ENCODE assay signal across 17 mouse cellular contexts in genomic region chr9:78319499-78319898, GRCm38 (mm10). TPM values are rescaled to one million over a fixed set of nuclear protein-coding genes. Genes with fewer than 3 reads are reported as not detected.
DNase-seq lines count a peak whose midpoint lies in the region; ATAC-seq and TF ChIP-seq lines count a peak whose summit lies in the region.
"Had no signal": no experiment of that assay in that cellular context is flagged by ENCODE, and none has a peak within 500 bp of the region (broad histone marks: within the 10 kb centered on the region; RNA-seq: fewer than 3 reads in every experiment).

No protein-coding gene starts in this region.

- TF ChIP-seq CTCF in heart, postnatal 0 days (IDR thresholded peaks at IDR 0.05; ENCODE audit: low read depth): peak; percentile 54
- peak; percentile 61 for TF ChIP-seq CTCF in midbrain, postnatal 0 days (IDR thresholded peaks at IDR 0.05)
- TF ChIP-seq CTCF in Patski (IDR thresholded peaks at IDR 0.05): peak; percentile 95
- TF ChIP-seq CTCF in stomach, postnatal 0 days (IDR thresholded peaks at IDR 0.05; ENCODE audit: low read depth): peak; percentile 76

- no peaks in the 10 kb centered on the region for H3K9me3 ChIP-seq in heart, postnatal 0 days (replicated peaks; ENCODE audit: control insufficient read depth, low read length)
- no peaks in the 10 kb centered on the region for H3K9me3 ChIP-seq in midbrain, postnatal 0 days (ENCODE audit: low read length)
- no peaks in the 10 kb centered on the region for H3K9me3 ChIP-seq in midbrain, embryonic 13.5 days
- no peaks in the 10 kb centered on the region for H3K9me3 ChIP-seq in stomach, postnatal 0 days (ENCODE audit: control insufficient read depth, low read length)
- H3K9me3 ChIP-seq in embryonic facial prominence, embryonic 10.5 days: no peaks in the 10 kb centered on the region
- H3K9me3 ChIP-seq: embryonic facial prominence, embryonic 15.5 days had no signal

- no peak for DNase-seq in heart, postnatal 0 days (ENCODE audit: low spot score)
- DNase-seq in heart, postnatal 4 days: no peak
- DNase-seq in midbrain, postnatal 0 days (ENCODE audit: low spot score): no peak
- no peak for DNase-seq in Patski (ENCODE audit: low read depth, low spot score)
- DNase-seq in stomach, postnatal 0 days (ENCODE audit: low spot score): no peak
- no peak for DNase-seq in embryonic facial prominence, embryonic 10.5 days (ENCODE audit: low spot score)
- DNase-seq: cerebellum, adult 18-20 months; layer of hippocampus, adult 9-11 months; lung, adult 18-20 months; right cerebral cortex, postnatal 25 days had no signal

- no peak overlapping the region for H3K4me2 ChIP-seq in heart, postnatal 0 days (ENCODE audit: low read depth, low read length)
- no peak overlapping the region for H3K4me2 ChIP-seq in midbrain, postnatal 0 days (ENCODE audit: low read depth, low read length, poor library complexity, severe bottlenecking)
- no peak overlapping the region for H3K4me2 ChIP-seq in midbrain, embryonic 13.5 days (replicated peaks)
- H3K4me2 ChIP-seq in stomach, postnatal 0 days (replicated peaks; ENCODE audit: low read depth): no peak overlapping the region
- H3K4me2 ChIP-seq: embryonic facial prominence, embryonic 15.5 days; heart, embryonic 13.5 days; midbrain, embryonic 11.5 days had no signal

- no peaks in the 10 kb centered on the region for H3K27me3 ChIP-seq in heart, postnatal 0 days (ENCODE audit: control insufficient read depth, insufficient read depth, low read length)
- H3K27me3 ChIP-seq in midbrain, postnatal 0 days (ENCODE audit: insufficient read depth, low read length): no peaks in the 10 kb centered on the region
- H3K27me3 ChIP-seq in midbrain, embryonic 13.5 days: no peaks in the 10 kb centered on the region
- no peaks in the 10 kb centered on the region for H3K27me3 ChIP-seq in Patski
- no peaks in the 10 kb centered on the region for H3K27me3 ChIP-seq in stomach, postnatal 0 days (ENCODE audit: control insufficient read depth, insufficient read depth, low read length)
- H3K27me3 ChIP-seq in embryonic facial prominence, embryonic 10.5 days (replicated peaks; ENCODE audit: low read depth, poor library complexity, severe bottlenecking): no peaks in the 10 kb centered on the region
- H3K27me3 ChIP-seq: embryonic facial prominence, embryonic 15.5 days had no signal

- no peak overlapping the region for H3K4me3 ChIP-seq in heart, postnatal 0 days (ENCODE audit: low read depth, low read length)
- H3K4me3 ChIP-seq in midbrain, postnatal 0 days (ENCODE audit: low read depth, low read length): no peak overlapping the region
- no peak overlapping the region for H3K4me3 ChIP-seq in midbrain, embryonic 13.5 days (replicated peaks)
- H3K4me3 ChIP-seq in stomach, postnatal 0 days (ENCODE audit: low read depth, low read length): no peak overlapping the region
- H3K4me3 ChIP-seq in embryonic facial prominence, embryonic 10.5 days: no peak overlapping the region
- H3K4me3 ChIP-seq: embryonic facial prominence, embryonic 15.5 days; heart, embryonic 13.5 days had no signal

- no peaks in the 10 kb centered on the region for H3K4me1 ChIP-seq in heart, postnatal 0 days (ENCODE audit: control insufficient read depth, insufficient read depth)
- H3K4me1 ChIP-seq in midbrain, postnatal 0 days (ENCODE audit: insufficient read depth, low read length): no peaks in the 10 kb centered on the region
- no peaks in the 10 kb centered on the region for H3K4me1 ChIP-seq in midbrain, embryonic 13.5 days (replicated peaks)
- no peaks in the 10 kb centered on the region for H3K4me1 ChIP-seq in stomach, postnatal 0 days (replicated peaks; ENCODE audit: control insufficient read depth, insufficient read depth)
- no peaks in the 10 kb centered on the region for H3K4me1 ChIP-seq in embryonic facial prominence, embryonic 10.5 days
- H3K4me1 ChIP-seq: embryonic facial prominence, embryonic 15.5 days; heart, embryonic 13.5 days had no signal

- no peak for ATAC-seq in heart, postnatal 0 days (ENCODE audit: insufficient read depth, low read depth)
- no peak for ATAC-seq in midbrain, postnatal 0 days (ENCODE audit: low FRiP score)
- no peak for ATAC-seq in midbrain, embryonic 13.5 days
- ATAC-seq in Patski: no peak
- no peak for ATAC-seq in stomach, postnatal 0 days (ENCODE audit: low FRiP score, low TSS enrichment)
- ATAC-seq in cerebellum, adult (ENCODE audit: insufficient number of reproducible peaks, low FRiP score, low TSS enrichment): no peak
- ATAC-seq: intestine, embryonic 16.5 days had no signal

- no peak for TF ChIP-seq EP300 in heart, postnatal 0 days (IDR thresholded peaks at IDR 0.05; ENCODE audit: low read depth)
- no peak for TF ChIP-seq EP300 in stomach, postnatal 0 days (optimal IDR thresholded peaks at IDR 0.05)

- POLR2A ChIA-PET in Patski (lab: Charles Lee): no interaction called here

- in situ Hi-C loops in Patski (cut with MboI; ENCODE audit: low pct_unique_long_range_greater_than_20kb): loop anchor here (25.0 kb wide), 1 partner anchor 107 kb away; no protein-coding TSS in a partner anchor

- no peak overlapping the region for H3K9ac ChIP-seq in heart, postnatal 0 days (replicated peaks; ENCODE audit: low read depth, low read length)
- no peak overlapping the region for H3K9ac ChIP-seq in midbrain, postnatal 0 days (replicated peaks; ENCODE audit: low read length, poor library complexity, severe bottlenecking)
- H3K9ac ChIP-seq in midbrain, embryonic 13.5 days (replicated peaks): no peak overlapping the region
- H3K9ac ChIP-seq in stomach, postnatal 0 days (ENCODE audit: low read length): no peak overlapping the region
- H3K9ac ChIP-seq: embryonic facial prominence, embryonic 15.5 days; heart, embryonic 13.5 days had no signal

- H3K36me3 ChIP-seq in heart, postnatal 0 days (replicated peaks; ENCODE audit: control insufficient read depth, insufficient read depth, low read length): no peaks in the 10 kb centered on the region
- H3K36me3 ChIP-seq in midbrain, postnatal 0 days (ENCODE audit: insufficient read depth, low read length): no peaks in the 10 kb centered on the region
- no peaks in the 10 kb centered on the region for H3K36me3 ChIP-seq in midbrain, embryonic 13.5 days
- H3K36me3 ChIP-seq in stomach, postnatal 0 days (ENCODE audit: control insufficient read depth, insufficient read depth, low read length): no peaks in the 10 kb centered on the region
- no peaks in the 10 kb centered on the region for H3K36me3 ChIP-seq in embryonic facial prominence, embryonic 10.5 days (replicated peaks)
- H3K36me3 ChIP-seq: embryonic facial prominence, embryonic 15.5 days; heart, embryonic 13.5 days had no signal

- no peak overlapping the region for H3K27ac ChIP-seq in heart, postnatal 0 days (ENCODE audit: low read depth)
- no peak overlapping the region for H3K27ac ChIP-seq in midbrain, postnatal 0 days (ENCODE audit: low read depth, low read length)
- H3K27ac ChIP-seq in midbrain, embryonic 13.5 days: no peak overlapping the region
- no peak overlapping the region for H3K27ac ChIP-seq in stomach, postnatal 0 days (replicated peaks)
- H3K27ac ChIP-seq in embryonic facial prominence, embryonic 10.5 days (replicated peaks): no peak overlapping the region
- H3K27ac ChIP-seq: embryonic facial prominence, embryonic 15.5 days; heart, embryonic 13.5 days had no signal

- CTCF ChIA-PET in Patski (lab: Charles Lee): interaction anchor here (1.0 kb wide), 1 partner anchor 12 kb away, joined by 3 read pairs; no protein-coding TSS in a partner anchor

- 16% methylated on average over 1 of the region's 1 CpGs for WGBS in heart, postnatal 0 days
- 42% methylated on average over 1 of the region's 1 CpGs for WGBS in midbrain, postnatal 0 days
- 44% methylated on average over 1 of the region's 1 CpGs for WGBS in midbrain, embryonic 13.5 days
- 19% methylated on average over 1 of the region's 1 CpGs for WGBS in stomach, postnatal 0 days
- 47% methylated on average over 1 of the region's 1 CpGs for WGBS in embryonic facial prominence, embryonic 10.5 days

RNA-seq across cellular contexts. Expression of gene Omt2a, which starts 4.9 kb away (rescaled TPM):
- not detected in 2 replicates for total RNA-seq in heart, postnatal 0 days (2014; rRNA removed; ENCODE audit: low replicate concordance)
- polyA plus RNA-seq in heart, postnatal 0 days (2015; fragmentation: Nextera tagmentation; extraction: Ambion mirVana): not detected in 2 replicates
- not detected for total RNA-seq in heart, postnatal 4 days (2021)
- total RNA-seq in midbrain, postnatal 0 days (2014; rRNA removed): not detected in 2 replicates
- not detected in 2 replicates for polyA plus RNA-seq in midbrain, postnatal 0 days (2015; fragmentation: Nextera tagmentation; extraction: Ambion mirVana)
- not detected in 2 replicates for polyA plus RNA-seq in midbrain, embryonic 13.5 days (2015; fragmentation: Nextera tagmentation; extraction: Ambion mirVana)
- not detected for polyA plus RNA-seq in Patski (2021)
- polyA plus RNA-seq in stomach, postnatal 0 days (2015; fragmentation: Nextera tagmentation; extraction: Ambion mirVana): not detected in 2 replicates
- polyA plus RNA-seq in embryonic facial prominence, embryonic 10.5 days (2016; fragmentation: Nextera tagmentation; extraction: Ambion mirVana): not detected in 2 replicates
- polyA plus RNA-seq: embryonic facial prominence, embryonic 15.5 days; heart, embryonic 13.5 days; intestine, embryonic 16.5 days; midbrain, embryonic 11.5 days; neural tube, embryonic 14.5 days had no signal

RNA-seq across cellular contexts. Expression of gene Omt2b, which starts 7.9 kb away (rescaled TPM):
- total RNA-seq in heart, postnatal 0 days (2014; rRNA removed; ENCODE audit: low replicate concordance): not detected in 2 replicates
- polyA plus RNA-seq in heart, postnatal 0 days (2015; fragmentation: Nextera tagmentation; extraction: Ambion mirVana): not detected in 2 replicates
- not detected for total RNA-seq in heart, postnatal 4 days (2021)
- total RNA-seq in midbrain, postnatal 0 days (2014; rRNA removed): not detected in 2 replicates
- polyA plus RNA-seq in midbrain, postnatal 0 days (2015; fragmentation: Nextera tagmentation; extraction: Ambion mirVana): not detected in 2 replicates
- polyA plus RNA-seq in midbrain, embryonic 13.5 days (2015; fragmentation: Nextera tagmentation; extraction: Ambion mirVana): not detected in 2 replicates
- not detected for polyA plus RNA-seq in Patski (2021)
- not detected in 2 replicates for polyA plus RNA-seq in stomach, postnatal 0 days (2015; fragmentation: Nextera tagmentation; extraction: Ambion mirVana)
- polyA plus RNA-seq in embryonic facial prominence, embryonic 10.5 days (2016; fragmentation: Nextera tagmentation; extraction: Ambion mirVana): not detected in 2 replicates
- polyA plus RNA-seq: embryonic facial prominence, embryonic 15.5 days; heart, embryonic 13.5 days; intestine, embryonic 16.5 days; midbrain, embryonic 11.5 days; neural tube, embryonic 14.5 days had no signal

RNA-seq across cellular contexts. Expression of gene Gm10639, which starts 29.8 kb away (rescaled TPM):
- total RNA-seq in heart, postnatal 0 days (2014; rRNA removed; ENCODE audit: low replicate concordance): not detected in 2 replicates
- not detected in 2 replicates for polyA plus RNA-seq in heart, postnatal 0 days (2015; fragmentation: Nextera tagmentation; extraction: Ambion mirVana)
- total RNA-seq in heart, postnatal 4 days (2021): not detected
- not detected in 2 replicates for total RNA-seq in midbrain, postnatal 0 days (2014; rRNA removed)
- not detected in 2 replicates for polyA plus RNA-seq in midbrain, postnatal 0 days (2015; fragmentation: Nextera tagmentation; extraction: Ambion mirVana)
- polyA plus RNA-seq in midbrain, embryonic 13.5 days (2015; fragmentation: Nextera tagmentation; extraction: Ambion mirVana): not detected in 2 replicates
- 0.26 TPM for polyA plus RNA-seq in Patski (2021)
- polyA plus RNA-seq in stomach, postnatal 0 days (2015; fragmentation: Nextera tagmentation; extraction: Ambion mirVana): 5.1 and 5.8 TPM in 2 replicates
- not detected in 2 replicates for polyA plus RNA-seq in embryonic facial prominence, embryonic 10.5 days (2016; fragmentation: Nextera tagmentation; extraction: Ambion mirVana)
- polyA plus RNA-seq: heart, embryonic 13.5 days; midbrain, embryonic 11.5 days; neural tube, embryonic 14.5 days had no signal

RNA-seq across cellular contexts. Expression of gene Gsta2, which starts 36.1 kb away (rescaled TPM):
- not detected in 2 replicates for total RNA-seq in heart, postnatal 0 days (2014; rRNA removed; ENCODE audit: low replicate concordance)
- polyA plus RNA-seq in heart, postnatal 0 days (2015; fragmentation: Nextera tagmentation; extraction: Ambion mirVana): not detected in 2 replicates
- total RNA-seq in heart, postnatal 4 days (2021): not detected
- not detected in 2 replicates for total RNA-seq in midbrain, postnatal 0 days (2014; rRNA removed)
- not detected in 2 replicates for polyA plus RNA-seq in midbrain, postnatal 0 days (2015; fragmentation: Nextera tagmentation; extraction: Ambion mirVana)
- polyA plus RNA-seq in midbrain, embryonic 13.5 days (2015; fragmentation: Nextera tagmentation; extraction: Ambion mirVana): not detected in 2 replicates
- 2.1 TPM for polyA plus RNA-seq in Patski (2021)
- polyA plus RNA-seq in stomach, postnatal 0 days (2015; fragmentation: Nextera tagmentation; extraction: Ambion mirVana): 69.4 and 82.2 TPM in 2 replicates
- not detected in 2 replicates for polyA plus RNA-seq in embryonic facial prominence, embryonic 10.5 days (2016; fragmentation: Nextera tagmentation; extraction: Ambion mirVana)
- polyA plus RNA-seq: heart, embryonic 13.5 days; midbrain, embryonic 11.5 days; neural tube, embryonic 14.5 days had no signal

RNA-seq across cellular contexts. Expression of gene Dppa5a, which starts 48.5 kb away (rescaled TPM):
- total RNA-seq in heart, postnatal 0 days (2014; rRNA removed; ENCODE audit: low replicate concordance): not detected in 2 replicates
- polyA plus RNA-seq in heart, postnatal 0 days (2015; fragmentation: Nextera tagmentation; extraction: Ambion mirVana): not detected in 2 replicates
- not detected for total RNA-seq in heart, postnatal 4 days (2021)
- total RNA-seq in midbrain, postnatal 0 days (2014; rRNA removed): 0.90 and 3.1 TPM in 2 replicates
- 9.5 TPM in 2 replicates for polyA plus RNA-seq in midbrain, postnatal 0 days (2015; fragmentation: Nextera tagmentation; extraction: Ambion mirVana)
- 1.8 and 2.0 TPM in 2 replicates for polyA plus RNA-seq in midbrain, embryonic 13.5 days (2015; fragmentation: Nextera tagmentation; extraction: Ambion mirVana)
- polyA plus RNA-seq in Patski (2021): not detected
- 1.2 and 2.1 TPM in 2 replicates for polyA plus RNA-seq in stomach, postnatal 0 days (2015; fragmentation: Nextera tagmentation; extraction: Ambion mirVana)
- 0.26 TPM in 1 of 2 replicates, not detected in the other for polyA plus RNA-seq in embryonic facial prominence, embryonic 10.5 days (2016; fragmentation: Nextera tagmentation; extraction: Ambion mirVana)
- polyA plus RNA-seq: heart, embryonic 13.5 days; intestine, embryonic 16.5 days had no signal
